In genomic region chr16:4629950-4630349, GRCm38 (mm10) we compare ENCODE assay signal across 8 mouse cellular contexts. TPM values are rescaled to one million over a fixed set of nuclear protein-coding genes. Genes with fewer than 3 reads are reported as not detected.
A peak's percentile ranks its signal among the peaks of the same experiment; 100 is the strongest.
DNase-seq lines count a peak whose midpoint lies in the region; TF ChIP-seq lines count a peak whose summit lies in the region.

No protein-coding gene starts in this region.

- 27% methylated on average over 6 of the region's 6 CpGs for WGBS in bone marrow, adult 2 months

- TF ChIP-seq POLR2A in bone marrow, adult 2 months (IDR thresholded peaks at IDR 0.05; ENCODE audit: borderline replicate concordance, control insufficient read depth, low read depth, low read length), result no peak
- TF ChIP-seq POLR2A in embryonic fibroblast, embryonic 13.5 days (IDR thresholded peaks at IDR 0.05; ENCODE audit: low read depth, low read length), result no peak

- H3K27ac ChIP-seq in bone marrow, adult 2 months (ENCODE audit: control insufficient read depth, insufficient read depth, low read depth, low read length, poor library complexity), result no peak overlapping the region
- no peak overlapping the region for H3K27ac ChIP-seq in embryonic fibroblast, embryonic 13.5 days (ENCODE audit: insufficient read depth, low read length)

- intact Hi-C loops in heart, postnatal 36 days (cut with DNase I), result loop anchor here (1.0 to 5.0 kb wide), 4 partner anchors 25 to 232 kb away; partner anchors contain the start of gene Cdip1

- no peaks in the 10 kb centered on the region for H3K27me3 ChIP-seq in E14TG2a.4 (ENCODE audit: insufficient read depth, low read length)

- peaks cover 74% of the 10 kb centered on the region for H3K36me3 ChIP-seq in E14TG2a.4 (ENCODE audit: insufficient read depth, low read length)

- peak; percentile 87 to 91 for DNase-seq in heart, postnatal 36 days
- DNase-seq in layer of hippocampus, adult 18-20 months (ENCODE audit: low spot score in 2 of 2), result peak; percentile 48 to 74
- DNase-seq in lung, postnatal 10 days, result peak; percentile 90
- peak; percentile 72 for DNase-seq in retina, postnatal 7 days (ENCODE audit: low read depth, low spot score)
- DNase-seq in urinary bladder, postnatal 10 days (ENCODE audit: low spot score), result peak; percentile 57

- TF ChIP-seq CTCF in E14TG2a.4 (conservative IDR thresholded peaks at IDR 0.05; ENCODE audit: low read length), result peak; percentile 99
- peak; percentile 97 for TF ChIP-seq CTCF in bone marrow, adult 2 months (IDR thresholded peaks at IDR 0.05; ENCODE audit: control insufficient read depth, insufficient read depth, low read length)
- TF ChIP-seq CTCF in embryonic fibroblast, embryonic 13.5 days (IDR thresholded peaks at IDR 0.05; ENCODE audit: borderline replicate concordance, insufficient read depth, low read length), result peak; percentile 99

- peaks cover 83% of the 10 kb centered on the region for H3K4me1 ChIP-seq in E14TG2a.4 (replicated peaks; ENCODE audit: low read depth, low read length)
- no peaks in the 10 kb centered on the region for H3K4me1 ChIP-seq in bone marrow, adult 2 months (ENCODE audit: control insufficient read depth, insufficient read depth, low read length)
- no peaks in the 10 kb centered on the region for H3K4me1 ChIP-seq in embryonic fibroblast, embryonic 13.5 days (ENCODE audit: control insufficient read depth, insufficient read depth, low read length)

- H3K4me3 ChIP-seq in E14TG2a.4 (replicated peaks; ENCODE audit: low read length), result no peak overlapping the region
- H3K4me3 ChIP-seq in bone marrow, adult 2 months (replicated peaks; ENCODE audit: control insufficient read depth, low read depth, low read length), result no peak overlapping the region
- no peak overlapping the region for H3K4me3 ChIP-seq in embryonic fibroblast, embryonic 13.5 days (ENCODE audit: insufficient read depth, low read length)

- H3K9me3 ChIP-seq in E14TG2a.4 (ENCODE audit: low read length), result no peaks in the 10 kb centered on the region

RNA-seq across cellular contexts. Expression of gene Pam16, which starts 5.2 kb away (rescaled TPM):
- polyA plus RNA-seq in bone marrow, adult 2 months (2011; ENCODE audit: insufficient read depth, insufficient read length, low replicate concordance, missing spikeins), result 19.7 and 52.5 TPM in 2 replicates
- polyA plus RNA-seq in embryonic fibroblast, embryonic 13.5 days (2011; ENCODE audit: insufficient read length, low read depth, missing spikeins), result 30.5 and 33.1 TPM in 2 replicates
- total RNA-seq in heart, postnatal 36 days (2021), result 100 to 1,000 TPM; 134 to 150 TPM
- total RNA-seq in layer of hippocampus, adult 18-20 months (2021), result 10 to 100 TPM; 79.8 to 81.0 TPM

RNA-seq across cellular contexts. Expression of gene Vasn, which starts 9.8 kb away (rescaled TPM):
- polyA plus RNA-seq in bone marrow, adult 2 months (2011; ENCODE audit: insufficient read depth, insufficient read length, low replicate concordance, missing spikeins), result 0.34 and 1.8 TPM in 2 replicates
- 72.1 and 79.5 TPM in 2 replicates for polyA plus RNA-seq in embryonic fibroblast, embryonic 13.5 days (2011; ENCODE audit: insufficient read length, low read depth, missing spikeins)
- 10 to 100 TPM in 1 of 2 experiments, 1 to 10 TPM in 1; 9.2 to 11.0 TPM for total RNA-seq in heart, postnatal 36 days (2021)
- 1 to 10 TPM; 4.5 to 5.3 TPM for total RNA-seq in layer of hippocampus, adult 18-20 months (2021)

RNA-seq across cellular contexts. Expression of gene Dnaja3, which starts 9.8 kb away (rescaled TPM):
- 10.6 and 11.7 TPM in 2 replicates for polyA plus RNA-seq in bone marrow, adult 2 months (2011; ENCODE audit: insufficient read depth, insufficient read length, low replicate concordance, missing spikeins)
- 39.7 and 47.6 TPM in 2 replicates for polyA plus RNA-seq in embryonic fibroblast, embryonic 13.5 days (2011; ENCODE audit: insufficient read length, low read depth, missing spikeins)
- 100 to 1,000 TPM; 143 to 164 TPM for total RNA-seq in heart, postnatal 36 days (2021)
- 10 to 100 TPM; 66.1 to 66.9 TPM for total RNA-seq in layer of hippocampus, adult 18-20 months (2021)

RNA-seq across cellular contexts. Expression of gene Glis2, which starts 35.4 kb away (rescaled TPM):
- polyA plus RNA-seq in bone marrow, adult 2 months (2011; ENCODE audit: insufficient read depth, insufficient read length, low replicate concordance, missing spikeins), result 1.2 and 4.9 TPM in 2 replicates
- 52.2 and 64.0 TPM in 2 replicates for polyA plus RNA-seq in embryonic fibroblast, embryonic 13.5 days (2011; ENCODE audit: insufficient read length, low read depth, missing spikeins)
- 10 to 100 TPM; 16.0 to 16.7 TPM for total RNA-seq in heart, postnatal 36 days (2021)
- total RNA-seq in layer of hippocampus, adult 18-20 months (2021), result 10 to 100 TPM in 1 of 2 experiments, 1 to 10 TPM in 1; 9.8 to 15.4 TPM

RNA-seq across cellular contexts. Expression of gene Coro7, which starts 49.6 kb away (rescaled TPM):
- 48.7 and 102 TPM in 2 replicates for polyA plus RNA-seq in bone marrow, adult 2 months (2011; ENCODE audit: insufficient read depth, insufficient read length, low replicate concordance, missing spikeins)
- 17.7 and 23.3 TPM in 2 replicates for polyA plus RNA-seq in embryonic fibroblast, embryonic 13.5 days (2011; ENCODE audit: insufficient read length, low read depth, missing spikeins)
- total RNA-seq in heart, postnatal 36 days (2021), result 10 to 100 TPM; 13.0 to 13.7 TPM
- total RNA-seq in layer of hippocampus, adult 18-20 months (2021), result 10 to 100 TPM; 79.0 to 95.7 TPM
